Mouse (Mus musculus): ENCODE measurements around the gene Atrnl1.

GRCm38 (mm10) chr19:58065001-58065314, 454.1 kb downstream of the Atrnl1 start:
- TF ChIP-seq CTCF (IDR thresholded peaks at IDR 0.05; ENCODE audit: insufficient read depth, low read length): no peak
- TF ChIP-seq POLR2A (IDR thresholded peaks at IDR 0.05; ENCODE audit: borderline replicate concordance, extremely low read depth, low read depth, low read length): no peak
